Mouse (Mus musculus) small intestine, adult 2 months (tissue): ENCODE results near the gene Gm10181.

Source experiments
- CTCF ChIP-seq: fragments of 200-500 bp; IDR thresholded peaks from 2 replicates; pipeline ENCODE4 v1.5.1; 2012; ENCODE audit warnings: low read depth, mild to moderate bottlenecking, control low read depth, inconsistent platforms, low read length, moderate library complexity, mixed read lengths; ENCODE audit not compliant: insufficient replicate concordance, insufficient read length; ENCODE audit errors: extremely low read depth
- POLR2A ChIP-seq: fragments of 200-500 bp; IDR thresholded peaks from 2 replicates; pipeline ENCODE4 v1.6.1; 2012; ENCODE audit warnings: low read depth, mild to moderate bottlenecking, control low read depth, inconsistent platforms, low read length, moderate library complexity

GRCm38 (mm10) chr9:25044325-25044724 is 44.9 kb upstream of the Gm10181 start:
- no peak for TF ChIP-seq CTCF
- TF ChIP-seq POLR2A, result no peak
